Mouse (Mus musculus): ENCODE measurements around the gene Galnt7. TPM values are rescaled to one million over a fixed set of nuclear protein-coding genes. Genes with fewer than 3 reads are reported as not detected.
"Not testable (repeated sequence)": the region's sequence is repeated elsewhere in the genome, so short reads cannot be mapped to it uniquely, and the experiment has no call there.

The Galnt7 gene
- polyA plus RNA-seq, 1 experiment from 2014 or later: 10.6 TPM

DNA sequence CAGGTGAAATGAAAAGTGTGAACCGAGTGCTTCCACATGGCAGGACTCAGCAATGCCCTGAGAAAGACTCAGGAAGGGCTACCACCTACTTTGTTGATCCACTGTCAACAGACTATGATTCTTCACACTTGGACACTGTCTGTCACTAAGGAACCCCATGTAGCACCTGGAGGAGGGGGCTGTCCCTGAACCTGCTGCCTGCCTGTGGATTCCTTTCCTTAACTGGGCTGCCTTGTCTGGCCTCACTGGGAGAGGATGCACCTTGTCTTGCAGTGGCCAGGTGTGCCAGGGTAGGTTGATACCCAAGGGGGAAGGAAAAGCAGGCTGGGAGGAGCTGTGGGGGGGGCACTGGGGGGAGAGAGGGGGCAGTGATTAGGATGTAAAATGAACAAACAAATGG, 124.8 kb downstream of the Galnt7 start:
- WGBS: 90% methylated on average over 1 of the region's 1 CpGs
- Histone ChIP-seq H3K27me3 (no peaks in the 10 kb centered on the region), H3K36me3 (ENCODE audit: poor library complexity, severe bottlenecking) (0 out of 2 replicates have a peak, but pooled peaks cover 3% of the 10 kb centered on the region), H3K4me2 (no peak overlapping the region), H3K4me1 (0 out of 2 replicates have a peak, but pooled peaks cover 2% of the 10 kb centered on the region), H3K9ac (no peak overlapping the region), H3K9me3 (replicated peaks) (no peaks in the 10 kb centered on the region), H3K4me3 (no peak overlapping the region), H3K27ac (no peak overlapping the region)
- no peak for ATAC-seq

DNA sequence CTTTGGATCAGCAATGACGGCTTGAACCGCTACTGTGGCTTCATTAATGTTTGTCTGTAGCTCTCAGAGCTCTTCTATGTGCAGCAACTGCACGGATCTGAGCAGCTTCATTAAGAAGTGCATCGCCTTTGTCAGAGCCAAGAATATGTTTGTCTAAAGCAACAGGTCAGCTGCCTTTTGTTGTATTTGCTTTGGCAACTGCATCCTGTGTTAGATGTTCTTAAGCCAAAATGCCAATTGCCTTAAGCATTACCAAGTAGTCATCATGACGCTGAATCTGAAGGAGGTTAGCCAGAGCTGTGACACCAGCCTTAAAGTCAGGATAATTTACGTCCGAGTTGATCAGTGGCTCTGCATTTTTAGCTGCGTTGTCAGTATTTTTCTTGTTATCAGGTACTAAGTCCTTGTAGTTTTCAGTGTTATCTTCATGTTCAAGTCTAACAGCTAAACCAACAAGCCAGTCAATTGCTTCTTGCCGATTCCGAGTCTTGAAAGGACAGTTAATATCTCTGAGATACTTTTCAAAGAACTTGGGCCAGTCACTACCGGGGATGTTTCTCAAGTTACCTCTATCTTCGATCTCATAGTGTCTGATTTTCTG, 132.5 kb downstream of the Galnt7 start:
- Histone ChIP-seq H3K27me3 (no peaks in the 10 kb centered on the region), H3K9me3 (replicated peaks) (no peaks in the 10 kb centered on the region), H3K4me1 (no peaks in the 10 kb centered on the region), H3K4me3 (no peak overlapping the region), H3K36me3 (ENCODE audit: poor library complexity, severe bottlenecking) (peaks cover 11% of the 10 kb centered on the region), H3K4me2 (no peak overlapping the region), H3K9ac (no peak overlapping the region), H3K27ac (no peak overlapping the region)
- WGBS: 88% methylated on average over 12 of the region's 12 CpGs
- ATAC-seq: no peak

- Histone ChIP-seq H3K9me3 (replicated peaks) (no peaks in the 10 kb centered on the region), H3K27me3 (no peaks in the 10 kb centered on the region), H3K36me3 (ENCODE audit: poor library complexity, severe bottlenecking) (peaks cover 14% of the 10 kb centered on the region), H3K9ac (no peak overlapping the region), H3K4me2 (no peak overlapping the region), H3K27ac (no peak overlapping the region), H3K4me3 (no peak overlapping the region), H3K4me1 (peaks cover 7% of the 10 kb centered on the region; the same call in 1 of the 2 replicates)
- ATAC-seq: no peak
- 89% methylated on average over 3 of the region's 3 CpGs for WGBS
Measured at GRCm38 (mm10) chr8:57517723-57518122, 135.1 kb downstream of the Galnt7 start.

DNA sequence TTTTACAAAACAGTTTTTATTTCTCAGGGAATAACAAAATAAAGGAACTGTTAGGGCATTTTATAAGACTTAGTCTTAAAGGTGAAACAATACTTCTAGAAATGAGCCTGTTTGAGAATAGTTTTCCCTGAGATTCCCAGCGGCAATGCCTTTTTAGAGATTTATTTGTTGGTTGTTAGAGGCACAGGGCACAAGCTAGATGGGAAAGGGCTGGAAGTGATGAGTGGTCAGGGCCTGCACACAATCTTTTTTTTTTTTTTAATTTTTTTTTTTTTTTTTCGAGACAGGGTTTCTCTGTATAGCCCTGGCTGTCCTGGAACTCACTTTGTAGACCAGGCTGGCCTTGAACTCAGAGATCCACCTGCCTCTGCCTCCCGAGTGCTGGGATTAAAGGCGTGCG, 136.1 kb downstream of the Galnt7 start:
- H3K4me3 ChIP-seq; ATAC-seq; H3K9me3 ChIP-seq (replicated peaks); H3K4me1 ChIP-seq; H3K9ac ChIP-seq; H3K27me3 ChIP-seq; H3K4me2 ChIP-seq; H3K27ac ChIP-seq: not testable (repeated sequence)
- 90% methylated on average over 5 of the region's 5 CpGs for WGBS
- H3K36me3 ChIP-seq (ENCODE audit: poor library complexity, severe bottlenecking): peaks cover 14% of the 10 kb centered on the region

GRCm38 (mm10) chr8:57513178-57513661, 139.6 kb downstream of the Galnt7 start:
- WGBS: 21% methylated on average over 10 of the region's 10 CpGs
- not testable (repeated sequence) for H3K9me3 ChIP-seq (replicated peaks); H3K27ac ChIP-seq; ATAC-seq; H3K27me3 ChIP-seq
- peak overlapping the region; percentile 99 for H3K9ac ChIP-seq
- peaks cover 19% of the 10 kb centered on the region; the same call in 1 of the 2 replicates for H3K4me1 ChIP-seq
- H3K4me3 ChIP-seq: peak overlapping the region; percentile 89
- peak overlapping the region; percentile 69 for H3K4me2 ChIP-seq
- H3K36me3 ChIP-seq (ENCODE audit: poor library complexity, severe bottlenecking): peaks cover 14% of the 10 kb centered on the region

GRCm38 (mm10) chr8:57512141-57513056, 140.4 kb downstream of the Galnt7 start:
- peaks cover 19% of the 10 kb centered on the region; the same call in 1 of the 2 replicates for H3K4me1 ChIP-seq
- H3K9me3 ChIP-seq (replicated peaks): no peaks in the 10 kb centered on the region
- 0% methylated on average over 53 of the region's 96 CpGs for WGBS
- H3K4me3 ChIP-seq: peak overlapping the region; percentile 89
- peak overlapping the region; percentile 100 for H3K27ac ChIP-seq
- no peaks in the 10 kb centered on the region for H3K27me3 ChIP-seq
- peak overlapping the region; percentile 69 for H3K4me2 ChIP-seq
- H3K9ac ChIP-seq: peak overlapping the region; percentile 99
- H3K36me3 ChIP-seq (ENCODE audit: poor library complexity, severe bottlenecking): peaks cover 14% of the 10 kb centered on the region
- peak; percentile 44 for ATAC-seq

DNA sequence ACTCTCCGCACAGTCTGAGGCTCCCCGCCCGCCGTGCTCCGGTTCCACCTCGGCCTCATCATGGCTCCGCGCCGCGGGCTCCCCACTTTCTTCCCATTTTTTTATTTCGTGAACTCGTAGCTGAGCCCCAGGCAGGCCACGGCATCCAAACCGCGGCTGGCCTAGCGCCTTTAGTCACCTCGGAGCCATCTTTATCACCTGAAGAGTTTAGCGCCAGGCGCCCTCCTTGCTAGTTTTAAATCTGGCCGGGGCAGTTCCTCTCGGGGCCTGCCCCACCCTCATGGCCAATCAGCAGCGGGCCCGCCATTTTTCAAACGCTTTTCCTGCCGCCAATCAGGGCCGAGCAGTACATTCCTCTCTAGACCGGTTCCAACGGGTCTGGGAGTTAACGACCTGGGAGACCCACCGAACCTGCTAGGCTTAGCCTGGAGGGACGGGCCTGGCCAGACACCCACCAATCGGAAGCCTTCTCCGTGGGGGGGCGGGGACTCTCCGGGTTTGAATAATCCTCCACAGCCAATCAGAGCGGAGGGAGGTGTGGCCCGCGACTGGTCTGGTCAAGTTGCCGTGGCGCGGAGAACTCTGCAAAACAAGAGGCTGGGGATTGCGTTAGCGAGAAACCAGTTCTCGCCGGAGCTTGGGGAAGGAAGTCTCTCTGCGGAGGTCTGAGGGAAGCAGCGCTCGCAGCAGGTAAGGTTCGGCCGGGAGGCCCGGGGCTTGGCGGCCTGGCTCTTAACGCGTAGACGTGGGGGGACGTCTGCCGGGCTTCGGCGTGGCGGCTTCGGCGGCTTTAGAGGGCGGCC, 141.3 kb downstream of the Galnt7 start, which contains the start of gene Hmgb2:
TSS of gene Hmgb2 (plus strand) at position 592 of the 803 bp plus-strand sequence.
- Histone ChIP-seq H3K27me3 (no peaks in the 10 kb centered on the region), H3K9me3 (replicated peaks) (no peaks in the 10 kb centered on the region), H3K9ac (peak within 1 kb of the TSS; percentile 99), H3K36me3 (ENCODE audit: poor library complexity, severe bottlenecking) (peaks cover 14% of the 10 kb centered on the region), H3K4me1 (peaks cover 19% of the 10 kb centered on the region; the same call in 1 of the 2 replicates), H3K27ac (peak within 1 kb of the TSS; percentile 100), H3K4me2 (peak within 1 kb of the TSS; percentile 86), H3K4me3 (peak within 1 kb of the TSS; percentile 89)
- WGBS: under 1% methylated on average over 63 of the region's 63 CpGs
- peak; percentile 100 for ATAC-seq

DNA sequence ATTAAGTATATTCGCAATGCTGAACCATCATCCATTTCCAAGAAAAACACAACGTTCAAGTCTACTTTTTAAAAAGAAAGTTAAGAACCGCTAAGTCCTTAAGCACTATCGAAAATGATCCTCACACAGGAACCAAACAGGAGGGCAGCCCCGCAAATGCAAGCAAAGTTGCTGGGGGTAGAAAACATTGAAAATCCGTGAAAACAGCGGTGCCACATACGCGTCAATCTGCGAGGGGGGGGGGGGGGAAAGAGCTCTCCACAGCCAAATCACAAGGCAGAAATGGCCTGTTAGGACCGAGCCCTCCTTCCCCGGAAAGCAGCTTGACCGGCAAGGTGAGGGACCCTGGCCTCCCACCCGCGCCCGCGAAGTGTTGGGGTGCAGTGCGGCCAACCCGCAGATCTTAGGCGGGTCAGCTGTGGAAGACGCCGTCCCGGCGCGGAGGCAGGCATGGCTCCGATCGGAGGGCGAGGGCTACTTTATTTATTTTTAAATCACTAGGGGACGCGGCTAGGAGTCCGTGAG, 142.0 kb downstream of the Galnt7 start:
- H3K9ac ChIP-seq: peak overlapping the region; percentile 85
- H3K27me3 ChIP-seq: no peaks in the 10 kb centered on the region
- H3K4me1 ChIP-seq: peaks cover 19% of the 10 kb centered on the region; the same call in 1 of the 2 replicates
- ATAC-seq: no peak
- H3K27ac ChIP-seq: peak overlapping the region; percentile 84
- WGBS: 1% methylated on average over 31 of the region's 31 CpGs
- peak overlapping the region; percentile 89 for H3K4me3 ChIP-seq
- peaks cover 8% of the 10 kb centered on the region for H3K36me3 ChIP-seq (ENCODE audit: poor library complexity, severe bottlenecking)
- H3K4me2 ChIP-seq: peak overlapping the region; percentile 86
- H3K9me3 ChIP-seq (replicated peaks): no peaks in the 10 kb centered on the region

- H3K27me3 ChIP-seq: no peaks in the 10 kb centered on the region
- 0 out of 2 replicates have a peak, but pooled peaks cover 3% of the 10 kb centered on the region for H3K36me3 ChIP-seq (ENCODE audit: poor library complexity, severe bottlenecking)
- H3K4me1 ChIP-seq: peaks cover 15% of the 10 kb centered on the region; the same call in 1 of the 2 replicates
- no peak overlapping the region for H3K27ac ChIP-seq
- 87% methylated on average over 4 of the region's 4 CpGs for whole genome bisulfite sequencing
- H3K9ac ChIP-seq: no peak overlapping the region
- H3K4me3 ChIP-seq: no peak overlapping the region
- H3K9me3 ChIP-seq (replicated peaks): no peaks in the 10 kb centered on the region
- ATAC-seq: no peak
- no peak overlapping the region for H3K4me2 ChIP-seq
Measured at GRCm38 (mm10) chr8:57508657-57509056, 144.2 kb downstream of the Galnt7 start.

DNA sequence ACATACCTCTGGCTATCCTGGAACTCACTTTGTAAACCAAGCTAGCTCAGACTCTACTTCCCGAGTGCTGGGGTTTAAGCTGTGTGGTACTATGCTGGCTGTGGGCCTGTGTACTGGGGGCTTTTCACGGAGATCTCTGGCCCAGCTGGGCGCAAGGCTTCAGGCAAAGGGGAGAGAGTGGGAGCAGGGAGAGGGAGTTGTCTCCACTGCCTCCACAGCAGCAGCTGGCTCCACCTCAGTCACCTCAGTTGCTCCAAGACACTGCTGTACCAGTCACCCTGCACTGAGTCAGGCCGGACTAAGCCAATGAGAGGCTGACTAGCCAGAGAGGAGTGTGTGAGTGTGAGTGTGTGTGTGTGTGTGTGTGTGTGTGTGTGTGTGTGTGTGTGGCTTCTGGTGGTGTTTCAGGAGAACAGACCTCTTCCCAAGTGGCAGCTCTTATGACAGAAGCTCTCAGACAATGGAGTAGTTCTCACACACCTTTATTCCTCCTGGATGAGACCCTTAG, 145.2 kb downstream of the Galnt7 start:
- H3K27me3 ChIP-seq: no peaks in the 10 kb centered on the region
- H3K27ac ChIP-seq: no peak overlapping the region
- no peak overlapping the region for H3K4me3 ChIP-seq
- no peaks in the 10 kb centered on the region for H3K36me3 ChIP-seq (ENCODE audit: poor library complexity, severe bottlenecking)
- no peak overlapping the region for H3K4me2 ChIP-seq
- peaks cover 12% of the 10 kb centered on the region; the same call in 1 of the 2 replicates for H3K4me1 ChIP-seq
- 93% methylated on average over 4 of the region's 4 CpGs for WGBS
- no peaks in the 10 kb centered on the region for H3K9me3 ChIP-seq (replicated peaks)
- ATAC-seq: no peak
- H3K9ac ChIP-seq: no peak overlapping the region

DNA sequence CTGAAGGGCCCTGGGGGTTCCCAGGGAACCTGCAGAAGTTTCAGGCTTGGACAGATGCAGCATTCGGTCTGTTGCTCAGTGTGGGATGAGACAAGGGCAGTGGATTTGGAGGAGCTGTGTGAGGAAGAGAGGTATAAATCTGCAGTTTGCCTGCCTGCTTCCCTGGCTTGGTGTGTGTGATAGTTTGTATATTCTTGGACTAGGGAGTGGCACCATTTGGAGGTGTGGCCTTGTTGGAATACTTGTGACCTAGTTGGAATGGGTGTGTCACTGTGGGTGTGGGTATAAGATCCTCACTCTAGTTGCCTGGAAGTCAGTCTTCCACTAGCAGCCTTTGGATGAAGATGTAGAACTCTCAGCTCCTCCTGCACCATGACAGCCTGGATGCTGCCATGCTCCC, 147.3 kb downstream of the Galnt7 start:
- WGBS: 95% methylated on average over 1 of the region's 1 CpGs
- H3K4me2 ChIP-seq; H3K9me3 ChIP-seq (replicated peaks); H3K4me3 ChIP-seq; ATAC-seq; H3K4me1 ChIP-seq; H3K9ac ChIP-seq; H3K27me3 ChIP-seq; H3K36me3 ChIP-seq (ENCODE audit: poor library complexity, severe bottlenecking); H3K27ac ChIP-seq: not testable (repeated sequence)

Measured in forebrain, embryonic 13.5 days (tissue).